Comparison of ENCODE assay signal across 17 mouse cellular contexts in the genomic region with DNA sequence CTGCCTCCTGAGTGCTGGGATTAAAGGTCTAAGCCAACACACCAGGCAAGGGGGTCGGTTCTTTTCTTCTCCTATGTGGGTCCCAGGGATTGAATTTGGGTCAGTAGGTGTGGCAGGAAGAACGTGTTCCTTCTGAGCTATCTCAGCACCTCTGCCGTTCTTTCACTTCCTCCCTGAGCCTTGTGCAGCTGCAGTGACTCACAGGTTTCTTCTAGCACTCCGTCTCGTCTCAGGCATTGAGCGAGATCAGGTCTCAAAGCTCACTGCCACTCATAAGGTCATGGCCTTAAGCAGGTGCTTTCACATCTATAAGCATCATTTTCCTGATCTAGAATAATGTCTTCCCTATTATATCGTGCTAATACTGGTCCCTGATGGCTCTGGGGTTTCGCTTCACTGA. TPM values are rescaled to one million over a fixed set of nuclear protein-coding genes. Genes with fewer than 3 reads are reported as not detected.
A peak's percentile ranks its signal among the peaks of the same experiment; 100 is the strongest.
DNase-seq lines count a peak whose midpoint lies in the region; ATAC-seq lines count a peak whose summit lies in the region.
"Had no signal": no experiment of that assay in that cellular context is flagged by ENCODE, and none has a peak within 500 bp of the region (broad histone marks: within the 10 kb centered on the region; RNA-seq: fewer than 3 reads in every experiment).

No protein-coding gene starts in this region.

- H3K4me1 ChIP-seq in heart, embryonic 11.5 days (ENCODE audit: control insufficient read depth, insufficient read depth, low read length) = peaks cover 3% of the 10 kb centered on the region; the same call in 1 of the 2 replicates

- no peak for ATAC-seq in heart, embryonic 11.5 days (replicated peaks; ENCODE audit: insufficient number of reproducible peaks, low FRiP score, low TSS enrichment)
- ATAC-seq: forebrain, embryonic 16.5 days; midbrain, embryonic 15.5 days had no signal

- peaks cover 10% of the 10 kb centered on the region; the same call in 1 of the 2 replicates for H3K36me3 ChIP-seq in heart, embryonic 11.5 days (ENCODE audit: control insufficient read depth, insufficient read depth, low read length)

- no peak overlapping the region for H3K27ac ChIP-seq in heart, embryonic 11.5 days (ENCODE audit: low read depth, low read length)
- H3K27ac ChIP-seq: midbrain, embryonic 15.5 days; stomach, postnatal 0 days had no signal

- intact Hi-C loops in heart, postnatal 25 days (cut with DNase I) = no loop called here

- WGBS in heart, embryonic 11.5 days (ENCODE audit: insufficient replicate concordance) = 73% methylated on average over 8 of the region's 8 CpGs

- H3K4me2 ChIP-seq in heart, embryonic 11.5 days = no peak overlapping the region
- H3K4me2 ChIP-seq: midbrain, embryonic 15.5 days had no signal

- H3K4me3 ChIP-seq in heart, embryonic 11.5 days (ENCODE audit: low read depth, low read length) = no peak overlapping the region
- H3K4me3 ChIP-seq: midbrain, embryonic 15.5 days had no signal

- DNase-seq in A20 (ENCODE audit: low read depth, low spot score) = peak; percentile 91
- DNase-seq in CD4-positive, CD25-positive, alpha-beta regulatory T cell, adult 2 months (ENCODE audit: low read depth, low spot score) = peak; percentile 65
- peak; percentile 71 for DNase-seq in induced T-regulatory cell, adult 2 months (ENCODE audit: low read depth)
- peak; percentile 85 for DNase-seq in thymus, postnatal 0 days (ENCODE audit: low spot score)
- no peak for DNase-seq in cerebellum, adult 11-12 months
- no peak for DNase-seq in heart, postnatal 25 days (ENCODE audit: low spot score)
- DNase-seq: adrenal gland, adult 2 months; cerebellum, adult 9-10 months; heart, postnatal 14 days; layer of hippocampus, adult 9-11 months; lung, adult 2 months; lung, postnatal 4 days; right cerebral cortex, postnatal 25 days had no signal

- H3K9ac ChIP-seq in heart, embryonic 11.5 days (ENCODE audit: low read depth, low read length) = no peak overlapping the region
- H3K9ac ChIP-seq: midbrain, embryonic 15.5 days had no signal

- H3K9me3 ChIP-seq in heart, embryonic 11.5 days (replicated peaks; ENCODE audit: control insufficient read depth, low read length) = no peaks in the 10 kb centered on the region
- H3K9me3 ChIP-seq: midbrain, embryonic 15.5 days had no signal

- no peaks in the 10 kb centered on the region for H3K27me3 ChIP-seq in heart, embryonic 11.5 days (ENCODE audit: control insufficient read depth, insufficient read depth, low read length)
- H3K27me3 ChIP-seq: midbrain, embryonic 15.5 days had no signal

RNA-seq across cellular contexts. Expression of a gene that starts 35.1 kb away (rescaled TPM):
- 9.0 and 9.5 TPM in 2 replicates for polyA plus RNA-seq in thymus, postnatal 0 days (2015; fragmentation: Nextera tagmentation; extraction: Ambion mirVana)
- polyA plus RNA-seq in heart, embryonic 11.5 days (2014; fragmentation: Nextera tagmentation; extraction: Ambion mirVana) = 11.9 TPM in 2 replicates
- 10 to 100 TPM; 22.9 to 29.4 TPM for total RNA-seq in heart, postnatal 25 days (2021)

RNA-seq across cellular contexts. Expression of a gene that starts 42.8 kb away (rescaled TPM):
- 15.9 and 16.9 TPM in 2 replicates for polyA plus RNA-seq in thymus, postnatal 0 days (2015; fragmentation: Nextera tagmentation; extraction: Ambion mirVana)
- 23.4 and 27.2 TPM in 2 replicates for polyA plus RNA-seq in heart, embryonic 11.5 days (2014; fragmentation: Nextera tagmentation; extraction: Ambion mirVana)
- 10 to 100 TPM; 33.2 to 33.3 TPM for total RNA-seq in heart, postnatal 25 days (2021)

RNA-seq across cellular contexts. Expression of a gene that starts 52.5 kb away (rescaled TPM):
- polyA plus RNA-seq in thymus, postnatal 0 days (2015; fragmentation: Nextera tagmentation; extraction: Ambion mirVana) = 4.9 and 5.2 TPM in 2 replicates
- polyA plus RNA-seq in heart, embryonic 11.5 days (2014; fragmentation: Nextera tagmentation; extraction: Ambion mirVana) = 5.1 and 5.7 TPM in 2 replicates
- 1 to 10 TPM; 4.6 to 5.4 TPM for total RNA-seq in heart, postnatal 25 days (2021)

Comparison
In these comparisons a context has a peak if more than half of its experiments do, and no peak if none do; other contexts are left out.
1. DNase-seq: peak in A20 (single experiment), CD4-positive, CD25-positive, alpha-beta regulatory T cell, adult 2 months (single experiment), induced T-regulatory cell, adult 2 months (single experiment) and thymus, postnatal 0 days (single experiment); none in cerebellum, adult 11-12 months (single experiment) and heart, postnatal 25 days (single experiment).